Mouse (Mus musculus) retina, embryonic 14.5 days (tissue): ENCODE data around the gene Zfp385a.
A peak's percentile ranks its signal among the peaks of the same experiment; 100 is the strongest.

Source experiments
- DNase-seq: peaks from one replicate; pipeline ENCODE4 v3.0.0-alpha.2; 2015; ENCODE audit warnings: low spot score

Gene Zfp385a

GRCm38 (mm10) chr15:103363809-103364208, 23.9 kb upstream of the Zfp385a start:
- no peak for DNase-seq

DNA sequence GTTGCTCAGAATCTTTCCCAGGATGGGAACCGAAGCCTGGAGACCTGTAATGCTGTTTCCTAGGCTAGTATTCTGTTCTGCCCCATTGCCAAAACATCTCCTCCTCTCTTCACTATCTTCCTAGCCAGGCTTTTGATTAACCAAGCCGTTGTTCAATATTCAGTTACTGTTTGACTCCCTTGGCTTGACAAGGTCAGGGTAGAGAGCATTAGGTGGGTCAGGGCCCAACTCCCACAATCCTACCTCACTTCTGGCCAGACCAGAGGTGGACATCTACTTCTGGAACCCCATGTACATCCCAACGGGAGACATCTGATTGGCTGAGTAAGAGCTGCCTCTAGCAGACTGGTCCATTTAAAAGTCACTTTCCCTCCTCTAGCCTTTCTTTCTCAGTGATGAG, 23.1 kb upstream of the Zfp385a start:
- no peak for DNase-seq

- DNase-seq, result no peak
Measured at GRCm38 (mm10) chr15:103362333-103362732, 22.4 kb upstream of the Zfp385a start.

DNA sequence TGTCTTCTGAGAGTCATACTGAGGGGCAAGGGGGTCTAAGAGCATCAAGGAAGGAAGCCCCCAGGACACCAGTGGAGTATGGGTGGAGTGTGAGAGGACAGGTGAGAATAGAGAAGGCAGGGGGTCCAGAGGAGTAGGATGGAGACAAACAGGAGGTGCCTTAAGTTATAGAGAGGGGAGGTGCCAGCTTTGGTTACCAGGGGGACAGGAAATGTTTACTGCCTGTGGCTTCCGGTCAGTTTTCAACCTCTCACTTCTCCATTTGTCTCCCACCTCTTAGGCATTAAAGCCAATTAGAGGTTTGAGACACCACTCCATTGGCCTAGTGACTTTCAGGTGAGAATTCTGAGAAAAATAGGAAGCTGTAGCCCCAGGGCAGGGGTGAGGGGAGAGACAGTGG, 21.4 kb upstream of the Zfp385a start:
- DNase-seq, result no peak

GRCm38 (mm10) chr15:103359869-103360602, 20.1 kb upstream of the Zfp385a start:
- no peak for DNase-seq

- DNase-seq, result no peak
Measured at GRCm38 (mm10) chr15:103359122-103359510, 19.2 kb upstream of the Zfp385a start.

DNA sequence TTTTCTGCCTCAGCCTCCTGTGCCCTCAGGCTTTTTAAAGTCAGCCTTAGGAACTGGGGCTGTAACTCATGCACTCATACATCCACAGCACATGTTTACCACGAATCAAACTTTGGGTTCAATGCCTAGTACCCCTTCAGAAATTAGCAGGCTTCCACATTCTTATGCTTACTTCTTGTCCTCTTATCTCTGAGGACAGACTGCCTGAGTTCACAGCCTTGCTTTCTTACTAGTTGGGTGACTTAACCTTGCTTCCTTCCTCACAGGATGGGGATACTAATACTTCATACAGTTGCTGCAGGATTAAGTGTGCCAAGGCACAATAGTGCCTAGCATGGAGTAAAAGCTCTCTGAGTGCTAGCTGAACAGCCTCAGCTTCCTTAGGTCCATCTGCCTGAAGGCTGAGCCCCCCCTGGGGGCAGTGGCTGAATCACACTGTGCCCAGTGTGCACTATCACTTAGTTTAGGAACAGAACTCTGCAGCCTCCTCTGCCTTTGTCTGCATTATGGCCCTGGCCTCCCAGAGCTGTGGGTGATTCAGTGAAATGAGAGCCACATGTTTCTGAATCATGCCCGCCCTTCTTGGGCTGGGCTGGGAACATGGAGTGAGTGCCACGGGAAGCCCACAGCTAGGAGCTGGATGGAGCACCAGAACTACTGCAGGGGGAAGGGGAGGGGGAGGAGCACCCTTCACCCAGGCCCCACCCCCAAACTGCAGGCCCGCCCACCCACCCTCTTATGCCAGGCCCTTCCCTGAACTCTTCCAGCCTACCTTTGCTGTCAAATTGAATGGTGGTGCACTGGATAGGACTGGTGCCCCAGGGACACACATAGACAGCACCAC, 18.6 kb upstream of the Zfp385a start:
- no peak for DNase-seq

DNA sequence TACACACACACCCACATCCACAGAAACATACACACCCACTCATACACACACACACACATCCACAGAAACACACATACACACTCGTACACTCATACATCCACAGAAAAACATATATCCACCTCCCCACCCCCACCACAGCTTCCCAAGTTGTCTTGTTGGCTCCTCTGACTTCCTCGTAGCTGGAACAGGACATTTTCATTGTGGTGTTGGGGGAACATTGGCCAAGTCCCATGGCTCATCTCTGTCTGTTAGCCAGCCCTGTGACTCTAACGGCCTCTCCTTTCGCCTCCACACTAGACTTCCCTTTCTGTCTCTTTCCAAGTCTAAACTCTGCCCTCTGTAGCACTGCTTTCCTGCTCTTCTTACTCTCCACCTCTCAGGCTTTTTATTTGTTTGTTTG, 17.9 kb upstream of the Zfp385a start:
- no peak for DNase-seq

DNA sequence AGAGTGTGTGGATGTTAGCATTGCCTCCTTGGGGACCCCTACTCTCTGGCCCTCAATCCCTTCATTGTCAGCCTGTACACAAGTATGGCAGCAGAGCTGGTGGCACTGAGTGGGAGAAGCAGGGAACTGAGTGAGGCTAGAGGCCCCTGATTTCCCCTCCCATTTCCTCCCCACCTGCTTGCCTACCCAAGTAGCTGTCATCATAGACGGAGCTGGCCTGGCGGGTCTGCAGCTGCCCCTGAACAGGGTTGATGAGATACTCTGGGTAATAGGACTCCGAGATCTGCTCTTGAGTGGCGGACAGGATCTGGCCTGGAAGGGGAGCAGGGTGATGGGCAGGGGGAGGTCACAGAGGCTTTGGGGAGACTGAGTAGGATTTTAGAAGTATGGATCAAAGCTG, 16.2 kb upstream of the Zfp385a start:
- DNase-seq, result no peak

DNA sequence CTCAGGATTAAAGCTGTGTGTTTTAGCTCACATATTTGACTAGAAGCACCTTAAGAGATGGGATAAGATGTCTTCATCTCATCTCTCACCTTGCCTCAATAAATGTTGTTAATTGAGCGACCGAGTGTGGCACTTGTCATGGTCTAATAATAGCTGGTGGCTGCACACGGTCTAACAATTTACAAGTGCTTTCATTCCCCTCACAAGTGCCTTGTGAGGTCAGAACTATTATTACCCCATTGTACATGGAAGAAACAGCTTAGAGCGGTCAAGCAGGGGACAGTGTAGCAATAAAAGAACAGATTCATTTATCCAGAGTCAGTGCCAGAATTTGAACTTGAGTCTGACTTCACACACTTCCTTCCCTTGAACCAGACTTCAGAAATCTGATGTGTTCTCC, 15.5 kb upstream of the Zfp385a start:
- DNase-seq, result no peak

GRCm38 (mm10) chr15:103354690-103355089, 14.8 kb upstream of the Zfp385a start:
- DNase-seq, result no peak

- DNase-seq, result no peak
Measured at GRCm38 (mm10) chr15:103353511-103354256, 13.8 kb upstream of the Zfp385a start.

DNA sequence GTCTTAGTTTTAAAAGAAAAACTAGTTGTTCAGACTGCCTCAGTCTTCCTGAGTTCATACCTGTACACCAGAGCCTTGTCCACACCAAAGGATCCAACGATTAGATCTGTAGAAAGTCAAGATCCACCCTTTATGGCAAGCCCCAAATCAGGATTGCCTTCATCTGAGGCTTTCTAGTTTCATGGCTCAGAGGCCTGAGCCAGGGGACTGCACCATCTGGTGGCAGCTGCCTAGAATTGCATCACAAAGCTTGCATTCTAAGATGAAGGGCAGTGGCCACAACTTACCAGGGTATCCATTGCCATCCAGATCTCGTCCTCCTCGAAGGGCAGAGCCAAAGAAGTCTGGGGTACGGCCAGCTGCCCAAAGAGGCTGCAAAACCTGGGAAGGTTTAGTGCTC, 13.0 kb upstream of the Zfp385a start:
- DNase-seq, result peak; percentile 86

DNA sequence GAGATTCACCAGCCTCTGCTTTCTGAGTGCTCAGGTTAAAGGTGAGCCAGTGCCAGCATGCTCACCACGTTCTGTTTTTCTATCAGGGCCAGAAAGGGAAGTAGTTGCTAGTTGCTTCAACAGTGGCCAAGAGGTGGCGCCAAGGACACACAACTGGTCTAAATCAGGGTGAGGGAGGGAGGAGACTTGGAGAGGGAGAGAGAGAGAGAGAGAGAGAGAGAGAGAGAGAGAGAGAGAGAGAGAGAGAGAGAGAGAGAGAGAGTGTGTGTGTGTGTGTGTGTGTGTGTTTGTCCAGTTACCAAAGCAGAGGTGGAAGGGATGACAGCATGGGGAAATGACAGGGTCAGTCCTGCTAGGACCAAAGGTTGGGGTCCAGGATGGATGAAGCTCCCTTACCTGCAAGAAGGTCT, 7.4 kb upstream of the Zfp385a start:
- DNase-seq, result peak; percentile 83

DNA sequence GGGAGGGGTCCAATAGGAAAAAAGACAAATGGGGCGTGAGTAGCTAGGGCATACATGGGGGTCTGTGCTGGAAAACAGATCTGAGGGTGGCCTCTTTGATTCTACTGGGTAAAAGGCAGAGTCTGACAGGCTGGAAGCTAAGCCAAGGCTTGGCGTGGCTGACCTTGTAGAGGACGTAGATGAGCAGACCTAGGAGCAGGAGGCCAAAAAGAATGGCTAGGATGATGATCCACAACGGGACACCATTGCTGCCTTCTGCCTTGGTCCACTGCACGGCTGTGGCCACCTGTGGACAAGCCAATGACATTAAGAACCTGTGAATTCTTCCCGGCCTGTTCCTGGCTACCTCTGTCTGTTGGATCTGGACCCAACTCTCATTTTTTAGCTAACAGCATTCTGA, 5.9 kb upstream of the Zfp385a start:
- DNase-seq, result no peak

GRCm38 (mm10) chr15:103343556-103343955, 3.7 kb upstream of the Zfp385a start:
- DNase-seq, result no peak

GRCm38 (mm10) chr15:103343008-103343407, 3.1 kb upstream of the Zfp385a start:
- no peak for DNase-seq

- peak; percentile 97 for DNase-seq
Measured at GRCm38 (mm10) chr15:103342415-103342814, 2.5 kb upstream of the Zfp385a start.

GRCm38 (mm10) chr15:103341547-103341946, 1.7 kb upstream of the Zfp385a start:
- DNase-seq, result no peak

DNA sequence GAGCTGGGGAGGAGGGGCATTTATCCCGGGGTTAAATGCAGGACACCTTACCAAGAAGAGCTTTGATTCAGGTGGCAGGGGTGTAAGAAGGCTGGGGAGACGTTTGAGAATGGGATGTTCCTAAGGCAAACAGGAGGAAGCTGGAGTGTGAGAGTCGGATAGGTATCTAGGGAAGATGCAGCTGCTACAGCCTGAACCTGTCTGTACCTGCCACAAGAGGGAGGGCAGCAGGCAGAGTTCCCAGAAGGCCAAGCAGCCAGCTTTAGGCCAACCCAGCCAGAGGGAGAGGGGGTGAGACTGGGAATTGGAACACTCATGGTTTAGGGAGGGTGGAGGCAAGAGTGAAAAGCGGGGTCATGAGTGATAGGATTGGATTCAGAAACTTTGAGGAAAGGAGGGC, 893 bp upstream of the Zfp385a start:
- peak; percentile 53 for DNase-seq

DNA sequence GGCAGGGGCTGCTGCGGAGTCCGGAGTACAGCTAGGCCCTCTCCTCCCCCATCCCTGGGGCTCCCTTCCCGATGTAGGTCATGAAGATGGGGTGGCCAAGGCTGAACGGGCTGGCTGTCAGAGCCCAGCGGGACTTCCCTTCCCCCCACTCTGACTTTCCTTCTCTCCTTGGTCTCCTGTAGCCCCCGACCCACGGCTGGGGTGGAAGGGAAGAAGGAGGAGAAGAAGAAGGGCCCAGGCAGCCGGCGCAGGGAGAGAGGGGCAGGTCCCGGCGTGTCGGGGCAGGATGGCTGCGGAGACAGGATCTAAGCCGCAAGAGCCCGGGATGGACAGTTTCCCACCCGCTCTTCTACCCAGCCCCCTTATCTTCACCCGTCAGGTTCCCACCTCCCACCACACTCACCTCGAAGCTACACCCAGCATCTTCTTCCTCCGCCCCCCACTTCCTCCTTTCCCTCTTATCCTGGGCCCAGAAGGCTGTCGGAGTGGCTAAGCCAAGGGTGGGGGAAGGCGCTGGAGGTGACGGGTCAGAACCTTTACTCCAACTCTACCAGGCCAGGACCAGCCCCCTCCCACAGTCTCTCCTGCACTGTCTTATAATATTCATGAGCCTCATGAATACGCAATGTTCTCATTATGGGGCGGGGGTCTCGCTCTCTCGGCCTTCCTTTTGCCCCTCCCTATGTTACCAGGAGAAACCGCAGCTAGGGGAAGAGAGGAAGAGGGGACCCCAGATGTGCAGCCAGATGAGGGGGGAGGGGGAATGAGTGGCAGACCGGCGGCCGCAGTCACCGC, 530 bp downstream of the Zfp385a start:
- peak; percentile 57 for DNase-seq

DNA sequence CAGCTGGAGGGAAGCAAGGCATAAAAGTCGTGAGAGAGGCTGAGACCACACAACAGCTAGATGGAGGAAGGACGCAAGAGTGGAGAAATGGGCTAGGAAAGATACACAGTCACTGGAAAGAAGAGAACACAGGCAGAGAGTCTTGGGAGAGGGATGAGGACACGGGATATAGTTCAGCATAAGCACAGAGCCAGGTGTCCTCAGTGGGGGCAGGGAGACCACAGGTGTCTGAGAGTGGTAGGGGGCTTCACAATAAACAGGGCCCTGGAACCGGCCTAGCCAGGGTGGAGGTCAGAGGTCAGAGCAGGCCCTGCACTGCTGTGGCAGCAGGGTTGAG, 1.1 kb downstream of the Zfp385a start:
- DNase-seq, result no peak
